Mouse (Mus musculus): ENCODE results near the gene Gapvd1.

Gapvd1 gene

DNA sequence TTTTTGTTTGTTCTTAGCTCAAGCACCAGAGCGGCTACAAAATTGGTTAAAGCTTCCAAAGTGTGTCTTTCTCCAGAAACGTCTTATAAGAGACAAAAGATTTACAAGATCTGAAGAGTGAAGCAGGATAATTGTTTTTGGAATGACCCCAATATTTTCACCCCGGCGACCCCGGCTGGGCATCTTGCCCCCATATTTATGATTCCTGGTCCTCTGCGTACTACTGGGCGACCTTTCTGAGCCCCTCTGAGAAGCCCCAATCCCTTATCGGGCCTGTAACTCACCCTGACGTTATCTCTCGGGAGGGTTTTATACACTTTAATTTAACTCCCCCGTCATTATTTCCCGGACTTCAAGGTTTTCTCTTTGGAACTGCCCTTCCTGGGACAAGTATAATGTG is 123.0 kb downstream of the Gapvd1 start:
- no peak for DNase-seq

DNA sequence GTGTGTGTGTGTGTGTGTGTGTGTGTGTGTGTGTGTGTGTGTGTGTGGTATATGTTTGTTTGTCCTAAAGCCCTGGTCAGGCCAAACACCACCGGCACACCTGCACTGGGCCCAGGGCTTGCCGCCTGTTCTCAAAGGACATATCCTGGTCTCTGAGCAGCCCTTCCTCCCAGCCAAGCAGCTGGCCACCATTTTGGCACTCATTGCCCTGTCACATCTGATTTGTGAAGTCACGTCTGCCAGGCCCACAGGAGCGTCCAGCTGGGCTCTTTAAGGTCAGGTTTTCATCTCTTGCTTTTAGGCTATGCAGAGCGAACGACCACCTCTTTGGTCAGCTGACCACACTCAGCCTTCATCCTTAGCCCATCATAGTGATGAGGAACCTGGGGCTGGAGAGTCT is 124.6 kb downstream of the Gapvd1 start:
- DNase-seq: no peak

DNA sequence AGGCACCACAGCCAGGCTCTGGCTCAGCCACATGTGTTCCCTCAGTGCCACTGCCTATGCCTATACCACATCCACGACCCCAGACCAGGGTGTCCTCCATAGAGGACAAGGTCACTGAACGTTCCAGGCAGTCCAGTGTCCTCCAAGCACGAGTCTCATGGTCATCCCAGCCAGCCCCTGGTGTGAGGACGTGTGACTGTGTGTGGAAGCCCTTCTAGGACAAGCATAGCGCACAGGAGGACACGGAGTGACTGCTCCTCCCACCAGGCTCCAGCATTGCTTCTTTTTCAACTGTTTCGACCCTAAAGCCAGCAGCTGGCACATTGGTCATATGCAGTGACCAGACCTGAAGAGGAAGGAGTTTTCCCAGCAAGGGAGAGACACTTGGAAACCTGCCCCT is 125.3 kb downstream of the Gapvd1 start:
- DNase-seq: no peak

DNA sequence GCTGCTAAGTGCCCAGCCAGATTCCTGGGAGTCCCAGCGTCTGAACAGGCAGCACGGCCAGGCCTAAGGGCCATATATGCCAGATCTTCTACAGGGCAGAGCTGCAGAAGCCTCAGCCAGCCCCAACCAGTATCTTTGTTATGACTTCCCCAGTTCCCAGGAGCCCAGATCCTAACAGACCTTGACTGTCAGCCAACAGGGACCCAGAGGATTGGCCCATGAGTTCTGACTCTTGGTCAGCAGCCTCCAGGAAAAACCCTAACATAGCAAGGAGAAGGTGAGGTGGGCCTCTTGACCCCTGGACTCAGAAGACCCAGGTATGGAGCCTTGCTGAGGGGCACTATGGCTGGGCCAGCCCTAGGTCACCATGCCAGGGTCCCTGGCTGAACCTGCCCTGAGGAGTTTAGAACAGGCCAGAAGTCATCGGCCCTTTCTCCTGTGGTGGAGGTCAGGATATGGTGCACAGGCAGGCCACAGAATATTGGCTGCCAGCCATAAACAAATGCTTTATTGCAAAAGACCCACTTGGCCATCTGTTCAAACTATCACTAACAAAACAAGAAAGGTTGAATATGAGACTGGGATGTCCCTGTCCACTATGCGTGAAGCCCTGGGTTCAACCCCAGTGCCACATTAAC is 126.0 kb downstream of the Gapvd1 start:
- DNase-seq: no peak

DNA sequence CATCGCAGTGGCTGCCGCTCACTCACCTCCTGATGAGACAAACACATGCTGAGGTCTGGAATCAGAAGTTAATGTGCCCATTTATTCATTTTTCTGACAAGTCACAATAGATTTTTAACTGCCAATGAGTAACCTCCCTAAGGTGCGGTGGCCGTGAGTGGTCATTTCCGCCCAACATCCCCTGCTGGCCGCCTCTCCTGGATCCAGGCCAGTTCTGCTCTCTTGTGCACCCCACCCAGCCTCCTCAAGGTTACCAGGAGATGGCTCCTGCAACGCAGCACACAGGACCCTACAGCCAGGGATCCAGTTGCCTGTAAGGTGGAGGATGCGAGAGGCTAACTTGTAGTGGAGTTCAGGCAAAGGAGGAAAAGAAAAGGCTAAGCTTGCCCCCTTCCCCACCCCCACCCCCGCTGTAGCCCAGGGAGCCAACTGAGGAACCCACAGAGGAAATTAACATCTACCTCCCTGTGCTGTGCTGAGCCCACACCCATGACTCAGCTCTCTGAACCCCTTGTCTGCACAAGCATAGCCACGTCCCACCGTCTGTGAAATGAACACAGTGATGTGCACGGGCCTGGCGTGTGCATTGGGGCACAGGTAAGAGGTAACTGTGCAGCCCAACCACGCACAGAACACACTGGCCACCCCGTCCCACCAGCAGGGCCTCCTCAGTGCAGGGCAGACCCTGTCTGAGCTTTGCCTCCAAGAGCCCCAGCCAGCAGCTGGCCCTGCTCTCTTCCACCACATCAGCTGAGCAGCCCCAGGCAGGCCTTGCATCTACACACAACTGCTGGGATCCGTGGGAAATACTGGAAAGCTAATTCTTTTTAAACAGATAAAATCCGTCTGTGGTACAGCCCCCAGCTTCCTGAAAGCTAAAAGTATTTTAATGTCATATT is 127.5 kb downstream of the Gapvd1 start:
- DNase-seq: no peak
